Mouse (Mus musculus) ES-E14 (cell line): Measurements from ENCODE around the gene Patl1. TPM values are rescaled to one million over a fixed set of nuclear protein-coding genes. Genes with fewer than 3 reads are reported as not detected.
"Not testable (repeated sequence)": the region's sequence is repeated elsewhere in the genome, so short reads cannot be mapped to it uniquely, and the experiment has no call there.

ENCODE experiments used
- DNase-seq: peaks from one replicate; pipeline ENCODE4 v3.0.0-alpha.2; 2013; ENCODE audit warnings: low read depth, low spot score
- H3K27ac ChIP-seq: 2 replicates; pipeline ENCODE4 v1.5.1; 2012; ENCODE audit warnings: low read depth, mild to moderate bottlenecking, low read length, moderate library complexity, mixed read lengths; ENCODE audit not compliant: poor library complexity, insufficient read depth, severe bottlenecking
- H3K36me3 ChIP-seq: 2 replicates; pipeline ENCODE4 v1.6.1; 2012; ENCODE audit warnings: mild to moderate bottlenecking, low read length, moderate library complexity, mixed read lengths; ENCODE audit not compliant: control insufficient read depth, poor library complexity, insufficient read depth, severe bottlenecking
- H3K4me1 ChIP-seq, 2 experiments: fragments of 150-350 bp in 1 of 2; sonication (generic) in 1 of 2; 2 replicates each; pipeline ENCODE4 v1.6.1; 2012; ENCODE audit warnings: low read length in 2 of 2, mild to moderate bottlenecking in 1 of 2, mixed read lengths in 1 of 2; ENCODE audit not compliant: control insufficient read depth in 2 of 2, insufficient read depth in 2 of 2, poor library complexity in 1 of 2
- H3K4me3 ChIP-seq, 2 experiments: fragments of 150-350 bp in 1 of 2; sonication (generic) in 1 of 2; 2 replicates each; pipeline ENCODE4 v1.5.1; 2012; ENCODE audit warnings: low read length in 2 of 2, low read depth in 1 of 2, mild to moderate bottlenecking in 1 of 2, mixed read lengths in 1 of 2; ENCODE audit not compliant: insufficient read depth in 1 of 2, poor library complexity in 1 of 2, severe bottlenecking in 1 of 2
- H3K9ac ChIP-seq: 2 replicates; pipeline ENCODE4 v1.6.1; 2012; ENCODE audit warnings: low read depth, mild to moderate bottlenecking, low read length, mixed read lengths; ENCODE audit not compliant: poor library complexity, insufficient read depth, severe bottlenecking
- H3K9me3 ChIP-seq: fragments of 150-350 bp; sonication (generic); 2 replicates; pipeline ENCODE4 v1.6.1; 2012; ENCODE audit warnings: low read depth, mild to moderate bottlenecking, low read length; ENCODE audit not compliant: control insufficient read depth, insufficient read depth
- CHD2 ChIP-seq: IDR thresholded peaks from 2 replicates; pipeline ENCODE4 v1.6.1; 2014; ENCODE audit warnings: mild to moderate bottlenecking, low read depth, low read length, inconsistent platforms
- HCFC1 ChIP-seq: IDR thresholded peaks from 2 replicates; pipeline ENCODE4 v1.6.1; 2012; ENCODE audit warnings: low read length, inconsistent platforms, borderline replicate concordance; ENCODE audit not compliant: insufficient read depth
- MAFK ChIP-seq: IDR thresholded peaks from 2 replicates; pipeline ENCODE4 v1.6.1; 2014; ENCODE audit warnings: mild to moderate bottlenecking, low read depth, low read length, inconsistent platforms; ENCODE audit not compliant: insufficient read depth
- ZC3H11A ChIP-seq: IDR thresholded peaks from 2 replicates; pipeline ENCODE4 v1.6.1; 2012; ENCODE audit warnings: low read depth, mild to moderate bottlenecking, inconsistent platforms, low read length, borderline replicate concordance
- ZNF384 ChIP-seq: IDR thresholded peaks from 2 replicates; pipeline ENCODE4 v1.6.1; 2012; ENCODE audit warnings: low read depth, low read length, inconsistent platforms
- in situ Hi-C, 2 experiments: fragments of 600-800 bp; cut with MboI; formaldehyde crosslinking; loops; one replicate each; pipeline ENCODE4 v1.15.1; 2025; ENCODE audit warnings: low sequenced_read_pairs in 2 of 2, inconsistent platforms in 1 of 2; ENCODE audit not compliant: unreplicated experiment in 2 of 2
- total RNA-seq: library from RNA; depleted of rRNA; stranded (reverse); fragments of 300-350 nt; gene quantifications from 2 replicates; pipeline ENCODE4 v1.2.3, GENCODE M21; 2012

The Patl1 gene
- total RNA-seq, 1 experiment = 10.7 TPM

DNA sequence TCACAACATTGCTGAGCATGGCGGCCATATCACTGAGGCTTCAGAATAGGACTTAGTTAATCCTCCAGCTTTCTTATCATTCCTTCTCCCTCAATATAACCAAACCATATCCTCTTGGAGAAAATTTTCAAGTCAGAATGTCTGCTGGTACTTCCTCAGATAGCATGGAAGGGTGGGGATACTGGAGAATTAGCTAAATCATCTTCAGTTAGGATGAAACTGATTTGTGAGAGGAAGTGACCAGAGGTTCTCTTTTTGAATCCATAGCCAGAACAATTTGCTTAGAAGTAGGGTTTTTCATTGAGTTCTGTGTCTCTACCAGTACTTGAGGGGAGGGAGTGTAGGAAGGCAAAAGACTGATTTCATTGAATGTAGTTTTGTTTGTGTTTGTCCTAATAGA, 9.9 kb downstream of the Patl1 start:
- no peak overlapping the region for H3K27ac ChIP-seq
- H3K9ac ChIP-seq = no peak overlapping the region
- no peak for DNase-seq
- H3K4me1 ChIP-seq = no peaks in the 10 kb centered on the region
- no peaks in the 10 kb centered on the region for H3K9me3 ChIP-seq
- peaks cover 27% of the 10 kb centered on the region for H3K36me3 ChIP-seq
- no peak overlapping the region for H3K4me3 ChIP-seq
- in situ Hi-C loops = no loop called here
- no peak for TF ChIP-seq MAFK
- TF ChIP-seq CHD2 = no peak
- TF ChIP-seq ZNF384 = no peak
- no peak for TF ChIP-seq ZC3H11A
- no peak for TF ChIP-seq HCFC1

DNA sequence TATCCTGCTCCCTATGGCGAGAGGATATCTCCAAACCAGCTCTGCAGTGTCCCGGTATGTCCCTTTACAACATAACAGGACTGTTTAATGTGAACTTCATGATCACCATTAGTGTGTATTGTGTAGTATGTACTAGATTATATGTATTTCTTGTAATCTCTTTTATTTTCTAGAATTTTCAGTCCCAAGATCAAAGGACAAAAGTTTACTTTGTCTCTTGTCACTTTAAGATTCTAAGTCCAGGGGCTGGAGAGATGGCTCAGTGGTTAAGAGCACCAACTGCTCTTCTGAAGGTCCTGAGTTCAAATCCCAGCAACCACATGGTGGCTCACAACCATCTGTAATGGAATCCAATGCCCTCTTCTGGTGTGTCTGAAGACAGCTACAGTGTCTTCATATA, 10.3 kb downstream of the Patl1 start:
- H3K27ac ChIP-seq, in situ Hi-C loops, H3K9me3 ChIP-seq, H3K9ac ChIP-seq, H3K4me3 ChIP-seq, DNase-seq, H3K4me1 ChIP-seq: not testable (repeated sequence)
- peaks cover 27% of the 10 kb centered on the region for H3K36me3 ChIP-seq

- Histone ChIP-seq H3K9ac (no peak overlapping the region), H3K4me3 (no peak overlapping the region), H3K9me3 (no peaks in the 10 kb centered on the region), H3K27ac (no peak overlapping the region), H3K4me1 (no peaks in the 10 kb centered on the region), H3K36me3 (peaks cover 25% of the 10 kb centered on the region)
- DNase-seq = no peak
- in situ Hi-C loops = no loop called here
- TF ChIP-seq ZC3H11A (no peak), MAFK (no peak), CHD2 (no peak), ZNF384 (no peak), HCFC1 (no peak)
Observed at GRCm38 (mm10) chr19:11926380-11926779, 14.2 kb downstream of the Patl1 start.

DNA sequence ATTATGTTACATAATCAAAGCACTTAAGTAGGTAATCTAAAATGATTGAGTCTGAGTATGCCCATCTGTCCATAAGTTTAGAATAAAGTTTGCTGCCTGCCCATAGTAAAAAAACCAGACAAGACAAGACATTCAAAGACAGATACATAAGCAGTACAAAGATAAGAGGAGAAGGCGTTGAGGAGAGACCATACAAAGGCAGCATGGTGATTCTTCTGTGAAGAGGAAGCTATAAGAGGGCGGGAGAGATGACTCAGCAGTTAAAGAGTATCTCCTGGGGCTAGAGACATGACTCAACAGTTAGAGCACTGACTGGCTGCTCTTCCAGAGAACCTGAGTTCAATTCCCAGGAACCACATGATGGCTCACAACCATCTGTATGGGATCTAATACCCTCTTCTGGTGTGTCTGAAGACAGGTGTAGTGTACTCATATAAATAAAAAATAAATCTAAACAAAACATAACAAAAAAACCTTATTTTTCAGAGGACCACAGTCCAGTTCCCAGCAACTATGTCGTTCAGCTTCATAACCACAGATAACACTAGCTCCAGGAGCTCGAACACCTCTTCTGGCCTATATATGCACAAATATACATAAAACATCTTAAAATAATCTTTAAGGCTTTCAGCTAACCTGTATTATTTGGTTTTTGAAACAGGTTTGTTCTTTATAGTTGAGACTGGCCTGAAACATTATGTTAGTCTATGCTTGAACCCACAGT, 16.0 kb downstream of the Patl1 start:
- H3K4me3 ChIP-seq = no peak overlapping the region
- H3K9me3 ChIP-seq = no peaks in the 10 kb centered on the region
- no peaks in the 10 kb centered on the region for H3K4me1 ChIP-seq
- H3K9ac ChIP-seq = no peak overlapping the region
- no peak for TF ChIP-seq CHD2
- peak; percentile 91 for TF ChIP-seq MAFK
- peak; percentile 21 for DNase-seq
- in situ Hi-C loops = no loop called here
- peaks cover 35% of the 10 kb centered on the region for H3K36me3 ChIP-seq
- no peak overlapping the region for H3K27ac ChIP-seq

GRCm38 (mm10) chr19:11946460-11946859, 34.3 kb downstream of the Patl1 start:
- H3K4me1 ChIP-seq, H3K9ac ChIP-seq, H3K9me3 ChIP-seq, H3K27ac ChIP-seq, DNase-seq, in situ Hi-C loops, H3K4me3 ChIP-seq: not testable (repeated sequence)
- H3K36me3 ChIP-seq = peaks cover 10% of the 10 kb centered on the region
